In genomic region chr7:24636264-24636663, GRCm38 (mm10) we compare ENCODE assay signal across 12 mouse cellular contexts. TPM values are rescaled to one million over a fixed set of nuclear protein-coding genes. Genes with fewer than 3 reads are reported as not detected.
DNase-seq lines count a peak whose midpoint lies in the region; ATAC-seq and TF ChIP-seq lines count a peak whose summit lies in the region.
"Had no signal": no experiment of that assay in that cellular context is flagged by ENCODE, and none has a peak within 500 bp of the region (broad histone marks: within the 10 kb centered on the region; RNA-seq: fewer than 3 reads in every experiment).

TSS of gene Lypd3 (plus strand) at chr7:24636550.

- peak within 1 kb of the TSS; percentile 43; the same call in 1 of the 2 replicates for H3K4me3 ChIP-seq in lung, embryonic 14.5 days (ENCODE audit: low read depth, low read length)
- peak within 1 kb of the TSS; percentile 20 for H3K4me3 ChIP-seq in forebrain, embryonic 13.5 days
- peak within 1 kb of the TSS; percentile 10; the same call in 1 of the 2 replicates for H3K4me3 ChIP-seq in limb, embryonic 11.5 days (ENCODE audit: low read depth, low read length)
- H3K4me3 ChIP-seq in stomach, embryonic 15.5 days (replicated peaks), result peak within 1 kb of the TSS; percentile 39
- H3K4me3 ChIP-seq: myocyte had no signal

- no peaks in the 10 kb centered on the region for H3K9me3 ChIP-seq in lung, embryonic 14.5 days (ENCODE audit: low read depth, low read length)
- no peaks in the 10 kb centered on the region for H3K9me3 ChIP-seq in forebrain, embryonic 13.5 days (replicated peaks)
- no peaks in the 10 kb centered on the region for H3K9me3 ChIP-seq in limb, embryonic 11.5 days (ENCODE audit: control insufficient read depth, low read length)
- no peaks in the 10 kb centered on the region for H3K9me3 ChIP-seq in stomach, embryonic 15.5 days

- peaks cover 47% of the 10 kb centered on the region for H3K27me3 ChIP-seq in lung, embryonic 14.5 days (ENCODE audit: insufficient read depth, low read length)
- peaks cover 62% of the 10 kb centered on the region for H3K27me3 ChIP-seq in forebrain, embryonic 13.5 days
- peaks cover 48% of the 10 kb centered on the region for H3K27me3 ChIP-seq in limb, embryonic 11.5 days (ENCODE audit: control insufficient read depth, insufficient read depth, low read length)
- H3K27me3 ChIP-seq in stomach, embryonic 15.5 days (replicated peaks), result peaks cover 37% of the 10 kb centered on the region

- ATAC-seq in lung, embryonic 14.5 days (ENCODE audit: insufficient read depth), result no peak
- no peak for ATAC-seq in forebrain, embryonic 13.5 days
- no peak for ATAC-seq in limb, embryonic 11.5 days (ENCODE audit: insufficient number of reproducible peaks, low FRiP score, low TSS enrichment, low read depth)
- no peak for ATAC-seq in stomach, embryonic 15.5 days (ENCODE audit: insufficient read depth, low FRiP score, low read depth)

- no peak within 1 kb of the TSS for H3K9ac ChIP-seq in lung, embryonic 14.5 days
- H3K9ac ChIP-seq in forebrain, embryonic 13.5 days, result no peak within 1 kb of the TSS
- H3K9ac ChIP-seq in limb, embryonic 11.5 days (ENCODE audit: low read length), result no peak within 1 kb of the TSS
- no peak within 1 kb of the TSS for H3K9ac ChIP-seq in stomach, embryonic 15.5 days
- H3K9ac ChIP-seq: heart, embryonic 12.5 days; liver, embryonic 14.5 days had no signal

- no peaks in the 10 kb centered on the region for H3K36me3 ChIP-seq in lung, embryonic 14.5 days (ENCODE audit: insufficient read depth)
- H3K36me3 ChIP-seq in forebrain, embryonic 13.5 days (ENCODE audit: poor library complexity, severe bottlenecking), result no peaks in the 10 kb centered on the region
- no peaks in the 10 kb centered on the region for H3K36me3 ChIP-seq in limb, embryonic 11.5 days (ENCODE audit: control insufficient read depth, insufficient read depth, low read length)
- H3K36me3 ChIP-seq in stomach, embryonic 15.5 days, result no peaks in the 10 kb centered on the region
- H3K36me3 ChIP-seq: heart, embryonic 12.5 days had no signal

- peak within 1 kb of the TSS; percentile 88; the same call in 1 of the 2 replicates for H3K4me2 ChIP-seq in lung, embryonic 14.5 days
- peak within 1 kb of the TSS; percentile 77 for H3K4me2 ChIP-seq in forebrain, embryonic 13.5 days
- no peak within 1 kb of the TSS for H3K4me2 ChIP-seq in limb, embryonic 11.5 days (ENCODE audit: low read depth, severe bottlenecking)
- H3K4me2 ChIP-seq in stomach, embryonic 15.5 days, result peak within 1 kb of the TSS; percentile 90

- no peak for TF ChIP-seq CTCF in lung, embryonic 14.5 days (IDR thresholded peaks at IDR 0.05; ENCODE audit: low read depth)

- no peak for DNase-seq in lung, embryonic 14.5 days
- DNase-seq in lung, postnatal 4 days, result no peak
- no peak for DNase-seq in limb, embryonic 11.5 days (ENCODE audit: low spot score)
- no peak for DNase-seq in cerebellum, adult 11-12 months
- no peak for DNase-seq in thymus, postnatal 36 days
- no peak for DNase-seq in adrenal gland, postnatal 36 days
- DNase-seq: kidney, postnatal 25 days had no signal

- H3K4me1 ChIP-seq in lung, embryonic 14.5 days (ENCODE audit: insufficient read depth), result 0 out of 2 replicates have a peak, but pooled peaks cover 3% of the 10 kb centered on the region
- H3K4me1 ChIP-seq in forebrain, embryonic 13.5 days, result peaks cover 21% of the 10 kb centered on the region
- no peaks in the 10 kb centered on the region for H3K4me1 ChIP-seq in limb, embryonic 11.5 days (ENCODE audit: control insufficient read depth, insufficient read depth, low read length)
- 0 out of 2 replicates have a peak, but pooled peaks cover 5% of the 10 kb centered on the region for H3K4me1 ChIP-seq in stomach, embryonic 15.5 days

- no peak within 1 kb of the TSS for H3K27ac ChIP-seq in lung, embryonic 14.5 days (ENCODE audit: low read depth)
- no peak within 1 kb of the TSS for H3K27ac ChIP-seq in forebrain, embryonic 13.5 days
- no peak within 1 kb of the TSS for H3K27ac ChIP-seq in limb, embryonic 11.5 days (replicated peaks; ENCODE audit: low read depth, low read length)
- H3K27ac ChIP-seq in stomach, embryonic 15.5 days, result no peak within 1 kb of the TSS
- H3K27ac ChIP-seq: liver, embryonic 14.5 days had no signal

- WGBS in lung, embryonic 14.5 days, result 21% methylated on average over 15 of the region's 15 CpGs
- WGBS in forebrain, embryonic 13.5 days, result 12% methylated on average over 15 of the region's 15 CpGs
- 14% methylated on average over 15 of the region's 15 CpGs for WGBS in limb, embryonic 11.5 days
- WGBS in stomach, embryonic 15.5 days, result 28% methylated on average over 15 of the region's 15 CpGs

RNA-seq across cellular contexts. Expression of gene Lypd3, which starts in this region (rescaled TPM):
- polyA plus RNA-seq in lung, embryonic 14.5 days (2014; fragmentation: Nextera tagmentation; extraction: Ambion mirVana), result 0.14 TPM in 1 of 2 replicates, not detected in the other
- 0.14 TPM in 1 of 2 replicates, not detected in the other for polyA plus RNA-seq in forebrain, embryonic 13.5 days (2015; fragmentation: Nextera tagmentation; extraction: Ambion mirVana)
- polyA plus RNA-seq in limb, embryonic 11.5 days (2014; fragmentation: Nextera tagmentation; extraction: Ambion mirVana), result 1.7 and 2.8 TPM in 2 replicates
- polyA plus RNA-seq in stomach, embryonic 15.5 days (2015; fragmentation: Nextera tagmentation; extraction: Ambion mirVana), result 22.6 and 42.2 TPM in 2 replicates
- total RNA-seq in adrenal gland, postnatal 36 days (2021), result under 1 TPM; 0.36 to 0.92 TPM
- polyA plus RNA-seq: myocyte had no signal
